Mouse (Mus musculus): ENCODE measurements around the gene Cbx1.

DNA sequence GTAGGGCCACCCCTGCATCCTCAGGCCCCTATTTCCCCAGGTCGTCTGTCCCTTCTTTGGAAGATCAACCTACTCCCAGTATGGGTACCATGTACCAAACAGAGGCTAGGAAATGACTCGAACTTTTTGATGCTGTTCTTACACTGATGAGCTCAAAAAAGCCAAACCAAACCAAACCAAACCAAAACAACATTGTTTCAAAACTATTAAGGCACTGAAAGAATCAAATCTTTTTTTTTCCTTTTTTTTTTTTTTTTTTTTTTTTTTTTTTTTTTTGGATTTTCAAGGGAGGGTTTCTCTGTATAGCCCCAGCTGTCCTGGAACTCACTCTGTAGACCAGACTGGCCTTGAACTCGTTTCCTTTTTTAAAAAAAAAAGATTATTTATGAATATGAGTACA is 54.7 kb downstream of the Cbx1 start:
- TF ChIP-seq USF1 (IDR thresholded peaks at IDR 0.05; ENCODE audit: low read depth) (no peak), CTCF (IDR thresholded peaks at IDR 0.05; ENCODE audit: control insufficient read depth, insufficient read depth, insufficient read length) (no peak)

Data from C2C12 (cell line).